Mouse (Mus musculus) right cerebral cortex, adult 18-20 months (tissue): ENCODE measurements around the gene Otop1.
A peak's percentile ranks its signal among the peaks of the same experiment; 100 is the strongest.

ENCODE experiments used
- DNase-seq: peaks from one replicate; pipeline ENCODE4 v3.0.0; 2022; ENCODE audit warnings: mixed read lengths

Gene Otop1

GRCm38 (mm10) chr5:38275771-38276170, at the start of gene Otop1:
Gene Otop1 (plus strand): TSS chr5:38275972.
- DNase-seq, result no peak

- DNase-seq, result no peak
Measured at GRCm38 (mm10) chr5:38235422-38235821, 40.4 kb upstream of the Otop1 start.

- DNase-seq, result no peak
Measured at GRCm38 (mm10) chr5:38236627-38237026, 39.1 kb upstream of the Otop1 start.

DNA sequence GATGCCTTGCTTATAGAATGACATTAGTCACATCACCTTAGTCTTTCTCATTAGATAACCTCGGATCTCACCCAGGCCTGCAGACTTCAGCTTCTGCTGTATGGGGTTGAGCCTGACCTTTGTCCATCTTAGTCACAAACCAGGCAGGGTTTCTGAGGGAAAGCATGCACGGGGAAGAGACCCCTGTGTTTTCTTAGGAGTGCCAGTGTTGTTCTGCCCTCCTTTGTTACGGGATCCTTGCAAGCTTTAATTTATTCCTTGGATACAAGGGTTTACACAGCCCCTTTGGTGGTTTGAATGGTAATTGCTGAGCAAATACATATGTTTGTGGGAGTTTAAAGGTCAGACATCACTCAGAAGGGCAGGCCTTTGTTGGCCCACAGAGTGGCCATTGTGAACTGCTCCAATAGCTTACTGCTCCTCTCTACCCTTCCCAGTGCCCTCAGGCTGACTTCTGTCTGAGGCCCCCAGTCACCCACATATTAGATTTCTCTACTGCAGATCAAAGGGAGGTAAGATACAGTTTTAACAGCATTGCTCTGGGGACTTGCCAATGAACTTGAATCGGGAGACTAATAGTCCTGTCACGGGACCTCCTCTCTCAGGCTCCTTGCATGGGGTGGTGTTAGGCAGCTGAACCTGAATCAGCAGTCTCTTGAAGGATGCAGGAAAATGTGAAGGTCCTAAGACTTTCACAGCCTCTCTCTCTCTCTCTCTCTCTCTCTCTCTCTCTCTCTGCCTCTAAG, 34.9 kb upstream of the Otop1 start:
- no peak for DNase-seq

GRCm38 (mm10) chr5:38241473-38241834, 34.3 kb upstream of the Otop1 start:
- DNase-seq, result no peak

DNA sequence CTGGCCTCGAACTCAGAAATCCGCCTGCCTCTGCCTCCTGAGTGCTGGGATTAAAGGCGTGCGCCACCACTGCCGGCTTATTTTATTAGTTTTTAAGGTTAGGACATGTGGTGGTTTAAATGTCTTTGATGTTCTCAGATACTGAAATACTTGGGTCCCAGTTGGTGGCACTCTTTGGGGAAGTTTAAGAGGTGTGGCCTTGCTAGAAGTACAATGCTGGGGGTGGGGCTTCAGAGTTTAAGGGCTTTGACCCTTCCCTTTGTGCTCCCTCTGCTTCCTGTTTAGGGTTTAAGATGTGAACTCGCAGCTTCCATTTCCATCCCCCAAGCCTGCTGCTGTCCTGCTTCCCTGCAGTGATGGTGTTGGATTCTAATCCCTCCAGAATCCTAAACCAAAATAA, 33.8 kb upstream of the Otop1 start:
- DNase-seq, result no peak

DNA sequence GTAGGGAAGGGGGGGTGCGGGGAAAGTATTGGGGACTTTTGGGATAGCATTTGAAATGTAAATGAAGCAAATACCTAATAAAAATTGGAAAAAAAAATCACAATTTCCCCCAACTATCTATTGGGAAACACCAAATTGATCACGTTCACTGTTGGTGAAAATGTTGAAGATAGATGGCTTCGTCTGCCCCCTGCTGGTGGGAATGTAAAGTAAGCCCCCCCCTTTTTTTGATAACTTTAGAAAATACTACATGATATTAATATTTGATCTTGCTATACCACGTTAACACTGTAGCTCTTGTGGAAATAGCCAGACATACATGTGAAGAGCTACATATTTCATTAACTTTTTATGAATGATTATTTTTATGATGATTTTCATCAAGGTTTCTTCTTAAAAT, 20.6 kb upstream of the Otop1 start:
- DNase-seq, result no peak

DNA sequence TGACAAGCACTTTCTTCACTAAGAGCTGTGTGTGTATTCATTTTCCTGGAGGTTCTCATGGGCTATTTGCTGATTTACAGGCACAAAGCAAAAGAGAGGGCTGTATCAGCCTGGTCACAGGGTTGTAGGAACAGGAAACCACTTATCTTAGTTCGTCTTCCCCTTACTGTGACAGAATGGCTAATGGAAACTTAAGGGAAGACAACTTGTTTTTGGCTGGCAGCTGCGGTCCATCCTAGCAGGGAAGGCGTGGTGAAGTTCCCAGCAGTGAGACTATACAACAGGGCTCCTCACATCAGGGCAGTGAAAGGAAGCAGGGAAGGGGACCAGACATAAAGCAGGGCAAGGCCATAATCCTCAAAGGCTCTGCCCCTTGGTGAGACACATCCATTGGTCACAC, 20.1 kb upstream of the Otop1 start:
- no peak for DNase-seq

- DNase-seq, result no peak
Measured at GRCm38 (mm10) chr5:38256551-38256950, 19.2 kb upstream of the Otop1 start.

GRCm38 (mm10) chr5:38258034-38258772, 17.6 kb upstream of the Otop1 start:
- DNase-seq, result peak; percentile 39

GRCm38 (mm10) chr5:38258773-38259146, 17.0 kb upstream of the Otop1 start:
- no peak for DNase-seq

- no peak for DNase-seq
Measured at GRCm38 (mm10) chr5:38259455-38260106, 16.2 kb upstream of the Otop1 start.

DNA sequence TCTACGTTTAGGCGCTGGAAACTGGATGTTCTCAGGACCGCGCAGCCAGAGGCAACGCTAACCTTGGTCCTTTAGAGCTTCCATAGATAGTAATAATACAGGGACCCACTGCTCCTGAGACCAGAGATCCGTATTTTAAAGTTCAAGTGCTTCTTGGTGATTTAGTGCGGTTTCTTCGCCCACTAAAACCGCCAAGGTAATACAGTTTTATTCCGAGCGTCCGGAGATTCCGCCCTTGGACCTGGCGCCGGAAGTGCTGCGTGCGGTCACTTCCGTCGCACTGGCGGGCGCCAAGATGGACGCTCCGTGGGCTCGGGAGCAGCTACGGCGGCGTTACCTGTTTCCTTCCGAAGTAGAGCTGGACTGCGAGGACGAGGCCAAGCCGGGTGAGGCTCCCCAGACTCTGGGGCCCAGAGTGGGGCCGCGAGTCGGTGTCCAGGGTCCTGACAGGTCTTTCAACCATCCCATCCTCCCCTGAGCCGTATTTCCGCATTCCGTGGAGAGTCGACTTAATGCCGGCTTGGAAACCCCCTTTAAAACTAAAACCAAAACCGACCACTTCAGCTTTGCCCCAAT, 15.6 kb upstream of the Otop1 start, which contains the start of gene Tmem128:
Tmem128 (plus strand) TSS at position 79 of the 576 bp plus-strand sequence.
- DNase-seq, result peak; percentile 74

GRCm38 (mm10) chr5:38270942-38271341, 4.8 kb upstream of the Otop1 start:
- no peak for DNase-seq

DNA sequence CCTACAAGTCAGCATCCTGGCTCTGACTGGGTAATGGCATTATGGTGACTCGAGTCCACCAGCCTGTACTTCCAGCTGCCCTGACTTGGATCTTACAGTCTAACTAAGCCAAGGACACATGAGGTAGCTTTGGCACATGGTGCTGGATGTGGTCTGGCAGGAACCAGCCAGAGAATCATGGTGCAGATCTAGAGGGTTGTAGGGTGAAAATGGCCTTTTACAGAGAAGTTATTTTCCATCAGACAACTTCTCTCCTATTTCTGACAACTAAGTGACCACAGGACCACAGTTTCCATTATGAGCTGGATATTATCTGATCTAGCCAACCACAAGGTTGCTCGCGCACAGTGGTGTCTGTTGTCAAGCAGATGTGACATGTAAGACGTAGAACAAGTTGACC, 1.9 kb upstream of the Otop1 start:
- no peak for DNase-seq

DNA sequence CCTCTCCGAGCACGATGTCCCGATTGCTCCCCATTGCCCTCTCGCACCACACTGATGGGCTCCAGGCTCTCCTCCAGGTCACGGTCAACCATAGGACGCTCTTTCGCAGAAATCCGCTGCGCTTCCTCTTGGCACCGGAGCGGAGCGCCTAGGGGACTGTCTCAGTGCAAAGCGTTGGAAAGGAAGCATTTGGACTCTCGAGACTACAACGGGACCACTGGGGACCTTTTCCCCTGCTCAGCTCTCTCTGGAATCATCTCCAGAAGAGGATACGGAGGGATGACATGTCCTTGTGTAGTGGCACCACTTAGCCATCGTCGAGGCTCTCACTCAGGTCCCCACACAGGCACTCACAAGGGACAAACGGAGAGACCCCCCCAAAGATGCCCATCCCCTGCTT, 679 bp downstream of the Otop1 start:
- no peak for DNase-seq

DNA sequence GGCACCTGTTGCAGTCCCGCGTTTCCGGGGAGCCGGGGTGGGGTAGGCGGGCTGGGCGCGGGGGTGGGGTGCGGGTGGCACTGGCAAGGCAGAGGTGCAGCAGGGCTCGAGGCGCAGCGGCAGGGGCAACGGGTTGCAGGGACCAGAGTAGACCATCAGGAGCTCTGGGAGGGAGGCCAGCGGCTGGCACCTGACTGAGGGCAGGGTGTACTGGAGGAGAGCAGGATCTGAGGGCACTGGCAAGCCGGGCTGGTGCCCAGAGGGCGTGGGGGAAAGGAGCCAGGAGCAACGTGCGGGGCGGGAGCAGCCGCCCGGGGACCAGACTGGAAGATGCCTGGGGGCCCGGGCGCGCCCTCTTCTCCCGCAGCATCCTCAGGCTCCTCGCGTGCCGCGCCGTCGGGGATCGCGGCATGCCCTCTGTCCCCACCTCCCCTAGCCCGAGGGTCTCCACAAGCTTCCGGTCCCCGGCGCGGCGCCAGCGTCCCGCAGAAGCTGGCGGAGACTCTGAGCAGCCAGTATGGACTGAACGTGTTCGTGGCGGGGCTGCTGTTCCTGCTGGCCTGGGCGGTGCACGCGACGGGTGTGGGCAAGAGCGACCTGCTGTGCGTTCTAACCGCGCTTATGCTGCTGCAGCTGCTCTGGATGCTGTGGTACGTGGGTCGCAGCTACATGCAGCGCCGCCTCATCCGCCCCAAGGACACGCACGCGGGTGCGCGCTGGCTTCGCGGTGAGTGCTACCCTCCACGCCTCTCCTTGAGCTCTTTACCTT, 1.5 kb downstream of the Otop1 start:
- no peak for DNase-seq

DNA sequence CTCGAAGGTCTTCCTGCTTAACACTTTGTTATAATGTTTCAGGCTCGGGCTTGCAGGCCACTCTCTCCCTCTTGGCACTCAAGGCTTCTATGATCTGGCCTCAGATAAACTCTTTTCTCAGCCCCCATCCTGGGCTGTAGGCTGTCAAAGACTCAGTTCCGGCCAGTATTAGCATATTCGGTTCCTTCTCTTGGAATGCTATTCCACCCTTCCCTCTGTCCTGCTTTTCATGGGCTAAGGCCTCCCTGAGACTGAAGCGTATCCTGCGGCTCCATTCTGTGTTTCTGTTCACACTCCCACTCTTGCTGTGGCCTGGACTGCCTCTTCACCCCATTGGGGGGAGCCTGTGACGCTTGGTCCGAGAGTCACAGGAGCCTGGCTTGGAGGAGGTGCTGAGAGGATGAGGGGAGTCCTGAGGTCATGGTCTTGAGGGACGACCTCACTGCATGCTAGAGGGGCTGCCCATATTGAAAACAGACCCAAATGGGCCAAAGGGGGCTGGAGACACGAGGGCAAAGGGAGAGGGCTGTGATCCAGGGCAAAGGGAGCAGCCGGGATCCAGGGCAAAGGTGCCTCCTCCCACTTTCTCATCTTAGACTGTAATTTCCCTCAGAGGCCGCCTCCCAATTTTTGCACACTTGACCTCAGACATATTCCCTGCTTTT, 2.3 kb downstream of the Otop1 start:
- no peak for DNase-seq

GRCm38 (mm10) chr5:38280075-38280474, 4.3 kb downstream of the Otop1 start:
- no peak for DNase-seq

GRCm38 (mm10) chr5:38285724-38286123, 10.0 kb downstream of the Otop1 start:
- no peak for DNase-seq

GRCm38 (mm10) chr5:38288476-38288875, 12.7 kb downstream of the Otop1 start:
- DNase-seq, result no peak

- DNase-seq, result no peak
Measured at GRCm38 (mm10) chr5:38301761-38302411, 26.1 kb downstream of the Otop1 start.
